Mouse (Mus musculus) ovary, postnatal 36 days (tissue): ENCODE measurements at regions not wholly inside any gene's neighbourhood (a gene's known extent, or its start where the extent isn't known, plus 50 kb on each side); places are given as distances from the start of the nearest gene placed in this dataset.

Experiments used
- DNase-seq: peaks from one replicate; pipeline ENCODE4 v3.0.0; 2022; ENCODE audit warnings: low spot score, mixed read lengths

- no peak for DNase-seq
These were observed 400.0 kb downstream of the Cdh26 start for GRCm38 (mm10) chr2:178830313-178830712.

- DNase-seq: no peak
These were observed 404.7 kb downstream of the Cdh26 start for GRCm38 (mm10) chr2:178834986-178835385.

- DNase-seq: no peak
These were observed 408.2 kb downstream of the Cdh26 start for GRCm38 (mm10) chr2:178838571-178838970.

GRCm38 (mm10) chr2:178840975-178841374, 410.6 kb downstream of the Cdh26 start:
- no peak for DNase-seq

- no peak for DNase-seq
These were observed 412.3 kb downstream of the Cdh26 start for GRCm38 (mm10) chr2:178842595-178842994.

- no peak for DNase-seq
These were observed 413.1 kb downstream of the Cdh26 start for GRCm38 (mm10) chr2:178843458-178843857.

GRCm38 (mm10) chr2:178844561-178844960, 414.2 kb downstream of the Cdh26 start:
- no peak for DNase-seq

GRCm38 (mm10) chr2:178850320-178850719, 420.0 kb downstream of the Cdh26 start:
- no peak for DNase-seq

- no peak for DNase-seq
These were observed 420.4 kb downstream of the Cdh26 start for GRCm38 (mm10) chr2:178850769-178851168.

GRCm38 (mm10) chr2:178854012-178854411, 423.7 kb downstream of the Cdh26 start:
- DNase-seq: no peak

GRCm38 (mm10) chr2:178854760-178855159, 424.4 kb downstream of the Cdh26 start:
- no peak for DNase-seq

GRCm38 (mm10) chr2:178862620-178863019, 432.3 kb downstream of the Cdh26 start:
- no peak for DNase-seq

- peak; percentile 29 for DNase-seq
These were observed 436.8 kb downstream of the Cdh26 start for GRCm38 (mm10) chr2:178867086-178867485.

- DNase-seq: no peak
These were observed 438.8 kb downstream of the Cdh26 start for GRCm38 (mm10) chr2:178869160-178869559.

GRCm38 (mm10) chr2:178878436-178878835, 448.1 kb downstream of the Cdh26 start:
- no peak for DNase-seq

- DNase-seq: no peak
These were observed 455.4 kb downstream of the Cdh26 start for GRCm38 (mm10) chr2:178885686-178886085.

GRCm38 (mm10) chr2:178888704-178889103, 458.4 kb downstream of the Cdh26 start:
- no peak for DNase-seq

- no peak for DNase-seq
These were observed 472.1 kb downstream of the Cdh26 start for GRCm38 (mm10) chr2:178902397-178902796.

- DNase-seq: no peak
These were observed 479.0 kb downstream of the Cdh26 start for GRCm38 (mm10) chr2:178909325-178909724.

- DNase-seq: no peak
These were observed 481.3 kb downstream of the Cdh26 start for GRCm38 (mm10) chr2:178911646-178912045.

- DNase-seq: no peak
These were observed 486.1 kb downstream of the Cdh26 start for GRCm38 (mm10) chr2:178916316-178917033.

GRCm38 (mm10) chr2:178924456-178925115, 494.3 kb downstream of the Cdh26 start:
- DNase-seq: no peak

GRCm38 (mm10) chr2:178927038-178927660, 496.8 kb downstream of the Cdh26 start:
- DNase-seq: no peak
